Mouse (Mus musculus) hematopoietic stem cell, adult 5-6 weeks (primary cell): ENCODE results near the gene Ppp1r3c. TPM values are rescaled to one million over a fixed set of nuclear protein-coding genes. Genes with fewer than 3 reads are reported as not detected.

Experiments used
- ATAC-seq, 2 experiments: fragments of 125-278 bp in 1 of 2; replicated peaks in 1 of 2; 2 replicates each; pipeline ENCODE4 v1.8.0; 2016 to 2017; ENCODE audit warnings: inconsistent platforms in 2 of 2, mild to moderate bottlenecking in 2 of 2, moderate number of reproducible peaks in 2 of 2, low read depth in 1 of 2, moderate TSS enrichment in 1 of 2; ENCODE audit not compliant: low FRiP score in 2 of 2, poor library complexity in 2 of 2, severe bottlenecking in 2 of 2, insufficient read depth in 1 of 2, low TSS enrichment in 1 of 2
- total RNA-seq: library from RNA; stranded (forward); fragments of 172-1452, 232-1000 nt; gene quantifications from 2 replicates; pipeline ENCODE4 v1.2.3, GENCODE M21; 2017

The Ppp1r3c gene
- not detected in 2 replicates for total RNA-seq

DNA sequence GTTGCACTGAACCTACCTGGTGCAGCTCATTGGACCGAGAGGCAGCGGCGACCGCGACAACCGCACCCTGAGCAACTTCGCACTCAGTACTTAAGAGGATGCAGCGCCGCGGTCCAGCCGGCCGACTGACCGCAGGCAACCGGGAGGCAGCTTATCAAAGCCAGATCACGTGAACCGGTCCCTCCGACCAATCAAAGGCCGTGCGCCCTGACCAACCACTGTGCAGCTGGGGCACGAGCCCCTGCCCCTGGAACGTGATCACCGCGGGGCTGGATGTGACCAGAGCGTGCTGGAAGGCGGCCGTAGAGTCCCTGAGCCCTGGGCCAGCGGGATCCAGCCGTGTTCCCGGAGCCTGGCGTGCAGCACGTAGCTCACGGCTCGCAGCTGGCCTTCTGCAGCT lies at the start of gene Ppp1r3c:
Gene Ppp1r3c, minus strand, starts transcription at position 117 of the 400 bp plus-strand sequence.
- peak; percentile 34 to 65; a peak in 2 of 4 replicates for ATAC-seq

DNA sequence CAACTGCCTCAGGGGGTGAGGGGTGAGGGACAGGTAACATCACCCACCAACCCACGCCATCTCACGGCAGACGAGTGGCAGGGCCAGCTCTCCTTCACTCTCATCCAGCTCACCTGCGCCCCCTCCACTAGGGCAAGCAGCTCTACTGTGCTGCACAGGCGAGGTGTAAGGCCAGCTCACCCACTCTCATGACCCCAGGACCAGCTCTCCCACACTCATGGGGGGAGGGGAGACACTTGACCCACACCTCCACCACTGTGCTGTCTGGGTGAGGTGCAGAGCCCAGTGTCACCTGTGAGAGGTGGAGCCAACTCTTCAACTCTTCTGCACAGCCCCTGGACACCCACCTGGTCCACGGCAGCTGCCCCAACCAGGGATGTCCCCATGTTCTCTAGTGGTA lies 46.7 kb upstream of the Ppp1r3c start:
- no peak for ATAC-seq

GRCm38 (mm10) chr19:36782591-36782990 lies 46.1 kb upstream of the Ppp1r3c start:
- ATAC-seq, result no peak

- ATAC-seq, result no peak
Measured at GRCm38 (mm10) chr19:36781996-36782395, 45.5 kb upstream of the Ppp1r3c start.

- no peak for ATAC-seq
Measured at GRCm38 (mm10) chr19:36780375-36780774, 43.9 kb upstream of the Ppp1r3c start.

- no peak for ATAC-seq
Measured at GRCm38 (mm10) chr19:36779765-36780164, 43.3 kb upstream of the Ppp1r3c start.

DNA sequence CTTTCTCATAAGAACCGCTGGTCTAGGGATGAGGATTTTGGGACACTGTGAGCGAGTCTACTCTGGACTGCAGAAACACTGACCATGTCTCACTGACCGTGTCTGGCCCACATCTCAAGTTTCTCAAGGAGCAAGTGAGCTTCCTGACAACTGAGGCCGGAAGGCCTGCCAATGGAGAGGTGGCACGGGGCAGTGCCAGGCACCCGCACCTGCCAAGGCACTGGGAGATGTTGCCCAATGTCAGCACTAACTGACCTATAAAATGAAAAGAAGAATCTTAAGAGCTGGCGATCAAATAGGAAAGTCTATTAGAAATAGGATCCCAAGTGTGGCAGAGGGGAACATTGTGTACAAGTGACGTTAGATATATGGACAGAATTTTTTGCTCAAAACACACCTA lies 39.1 kb upstream of the Ppp1r3c start:
- ATAC-seq, result no peak

GRCm38 (mm10) chr19:36773716-36774459 lies 37.4 kb upstream of the Ppp1r3c start:
- ATAC-seq, result no peak

- 0 out of 4 replicates have a peak, but pooled peaks of 1 of the 2 experiments have one; percentile 32 for ATAC-seq
Measured at GRCm38 (mm10) chr19:36768084-36768483, 31.6 kb upstream of the Ppp1r3c start.

- ATAC-seq, result no peak
Measured at GRCm38 (mm10) chr19:36764451-36764850, 28.0 kb upstream of the Ppp1r3c start.

GRCm38 (mm10) chr19:36748996-36749395 lies 12.5 kb upstream of the Ppp1r3c start:
- ATAC-seq, result no peak

DNA sequence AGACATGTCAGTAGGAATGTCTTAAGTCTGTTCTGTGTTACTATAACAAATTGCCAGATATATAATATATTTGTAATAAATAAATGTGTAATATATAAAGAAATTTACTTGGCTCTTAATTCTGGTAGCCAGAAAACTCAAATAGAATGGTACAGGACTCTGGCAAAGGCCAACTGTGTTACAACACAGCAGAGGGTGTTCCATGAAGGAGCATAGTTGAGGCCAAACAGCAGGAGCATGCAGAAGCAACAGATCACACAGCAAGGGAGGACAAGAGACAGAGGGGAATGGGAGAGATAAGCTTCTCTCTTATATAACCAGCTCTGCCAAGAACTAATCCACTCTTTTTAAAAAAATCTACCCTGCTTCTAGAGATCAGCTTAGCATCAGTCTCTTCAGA lies 5.9 kb upstream of the Ppp1r3c start:
- ATAC-seq, result no peak

DNA sequence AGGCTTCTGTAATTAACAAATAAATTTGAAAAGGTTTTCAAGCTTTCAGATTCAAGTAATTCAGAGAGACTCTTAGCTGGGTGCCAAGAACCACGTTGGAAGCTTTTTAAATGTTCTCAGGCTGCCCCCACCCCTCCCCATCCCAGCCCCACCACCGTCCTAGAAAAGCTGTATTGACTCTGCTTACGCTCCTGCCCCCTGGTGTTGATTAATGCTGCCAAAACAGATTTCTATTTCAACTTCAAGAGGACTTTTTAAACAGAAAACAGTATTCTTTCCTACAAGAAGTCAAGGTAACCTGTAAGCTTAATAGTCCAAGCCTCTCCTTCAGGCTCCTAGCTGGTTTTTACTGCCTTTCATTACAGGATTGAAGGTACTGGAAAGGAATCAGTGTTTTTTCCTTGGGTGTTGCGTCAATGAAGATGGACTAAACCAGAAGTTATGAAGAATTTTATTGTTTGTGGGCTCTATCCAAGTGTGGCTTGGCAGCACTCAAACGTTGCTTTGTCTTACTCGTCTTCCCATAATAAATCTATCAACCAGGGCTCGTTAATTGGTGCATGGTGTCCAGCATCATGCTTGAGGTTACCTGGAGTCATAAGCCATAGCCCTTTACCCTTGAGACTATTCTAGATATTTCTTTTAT lies 3.2 kb upstream of the Ppp1r3c start:
- no peak for ATAC-seq

DNA sequence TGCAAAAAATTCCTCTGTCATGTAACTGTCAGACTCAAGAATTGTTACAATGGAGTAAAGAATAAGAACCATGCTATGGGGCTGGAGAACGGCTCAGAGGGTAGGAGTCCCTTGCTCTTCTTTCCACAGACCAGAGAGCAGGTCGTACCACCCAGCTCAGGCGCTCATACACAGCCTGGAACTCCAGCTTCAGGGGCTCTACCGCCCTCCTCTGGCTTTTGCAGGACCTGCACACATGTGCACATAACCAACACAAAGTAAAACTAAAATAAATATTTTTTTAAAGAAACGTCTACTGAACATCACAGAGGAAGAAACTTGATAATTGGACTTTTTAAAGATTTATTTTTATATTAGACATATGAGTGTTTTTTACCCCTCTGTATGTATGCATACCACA lies 1.6 kb upstream of the Ppp1r3c start:
- no peak for ATAC-seq

GRCm38 (mm10) chr19:36737087-36737486 lies 634 bp upstream of the Ppp1r3c start:
- ATAC-seq, result no peak

DNA sequence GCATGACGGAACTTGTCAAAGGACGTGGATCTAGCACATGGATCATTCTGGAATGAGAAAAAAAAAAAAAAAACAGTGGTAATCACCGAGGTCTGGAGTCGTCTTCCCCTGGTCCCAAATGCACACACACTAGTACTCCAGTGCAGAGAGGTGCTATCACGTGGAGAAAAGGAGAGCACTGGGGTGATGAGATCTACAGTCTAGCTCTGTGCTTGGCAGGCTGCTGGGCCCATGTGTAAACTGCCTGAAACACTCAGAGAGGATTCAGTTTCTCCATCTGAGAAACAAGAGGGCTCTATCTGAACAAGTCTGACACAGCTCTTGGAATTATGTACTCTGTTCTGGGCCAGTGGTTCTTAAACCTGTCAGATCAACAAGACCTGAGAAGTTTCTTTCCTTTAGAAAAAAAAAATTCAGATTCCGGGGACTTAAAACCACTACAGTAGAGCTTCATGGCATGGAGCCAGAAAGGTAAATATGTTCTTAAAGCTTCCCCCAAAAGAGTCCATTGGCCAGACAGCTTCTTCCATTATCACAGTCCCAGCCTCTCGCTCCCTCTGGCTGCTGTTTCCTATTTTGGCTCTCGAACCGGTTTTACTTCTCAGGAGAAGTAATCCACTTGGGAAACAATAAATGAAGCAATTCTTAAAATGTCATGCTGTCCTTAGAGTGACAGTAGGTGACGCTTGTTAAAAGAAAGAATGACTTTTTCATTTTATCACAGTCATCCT lies 2.0 kb downstream of the Ppp1r3c start:
- ATAC-seq, result no peak

- ATAC-seq, result no peak
Measured at GRCm38 (mm10) chr19:36733191-36733943, 3.1 kb downstream of the Ppp1r3c start.

GRCm38 (mm10) chr19:36731310-36731709 lies 5.1 kb downstream of the Ppp1r3c start:
- ATAC-seq, result no peak
